Mouse (Mus musculus) CH12.LX (cell line): ENCODE results near the gene Iqch. TPM values are rescaled to one million over a fixed set of nuclear protein-coding genes. Genes with fewer than 3 reads are reported as not detected.
A peak's percentile ranks its signal among the peaks of the same experiment; 100 is the strongest.

Experiments
- DNase-seq: peaks from one replicate; pipeline ENCODE4 v3.0.0-alpha.2; 2013; ENCODE audit errors: extremely low read depth
- H3K27ac ChIP-seq: 2 replicates; pipeline ENCODE4 v1.5.1; 2012; ENCODE audit warnings: low read depth, mild to moderate bottlenecking, control low read depth, moderate library complexity; ENCODE audit not compliant: insufficient read depth
- H3K27me3 ChIP-seq: replicated peaks from 2 replicates; pipeline ENCODE3; 2012; ENCODE audit warnings: inconsistent platforms
- H3K36me3 ChIP-seq, 2 experiments: replicated peaks in 1 of 2; 2 replicates each; pipeline versions ENCODE3 to v1.6.1; 2012; ENCODE audit warnings: inconsistent platforms in 1 of 2, low read length in 1 of 2, mild to moderate bottlenecking in 1 of 2, mixed read lengths in 1 of 2, moderate library complexity in 1 of 2; ENCODE audit not compliant: control insufficient read depth in 1 of 2, insufficient read depth in 1 of 2
- H3K4me1 ChIP-seq, 2 experiments: 2 replicates each; pipeline ENCODE4 v1.6.1; 2012; ENCODE audit warnings: inconsistent platforms in 1 of 2, moderate library complexity in 1 of 2; ENCODE audit not compliant: insufficient read depth in 2 of 2, control insufficient read depth in 1 of 2
- H3K4me2 ChIP-seq: 2 replicates; pipeline ENCODE4 v1.6.1; 2012; ENCODE audit warnings: low read depth, mild to moderate bottlenecking, control low read depth; ENCODE audit not compliant: poor library complexity, insufficient read depth, severe bottlenecking
- H3K4me3 ChIP-seq, 3 experiments: fragments of 150-350 bp in 1 of 3; sonication (generic) in 1 of 3; replicated peaks in 1 of 3; 2 replicates each; pipeline versions ENCODE3 to v1.5.1; 2011 to 2012; ENCODE audit warnings: low read depth in 2 of 3, low read length in 2 of 3, mild to moderate bottlenecking in 2 of 3, moderate library complexity in 2 of 3, control low read depth in 1 of 3, improper control_type of control experiment in 1 of 3, inconsistent platforms in 1 of 3, mixed read lengths in 1 of 3; ENCODE audit not compliant: poor library complexity in 1 of 3
- H3K79me2 ChIP-seq: replicated peaks from 2 replicates; pipeline ENCODE4 v1.6.1; 2012; ENCODE audit warnings: mild to moderate bottlenecking, moderate library complexity; ENCODE audit not compliant: control insufficient read depth, poor library complexity, insufficient read depth, severe bottlenecking; ENCODE audit errors: extremely low read depth
- H3K9ac ChIP-seq: 2 replicates; pipeline ENCODE4 v1.6.1; 2012; ENCODE audit warnings: low read depth, mild to moderate bottlenecking, control low read depth, moderate library complexity; ENCODE audit not compliant: insufficient read depth
- H3K9me3 ChIP-seq: replicated peaks from 2 replicates; pipeline ENCODE3; 2012; ENCODE audit warnings: low read length, inconsistent platforms, mixed read lengths
- CHD1 ChIP-seq: IDR thresholded peaks from 2 replicates; pipeline ENCODE4 v1.6.1; 2012; ENCODE audit warnings: low read depth, low read length, improper control_type of control experiment, inconsistent platforms
- CHD2 ChIP-seq: IDR thresholded peaks from 2 replicates; pipeline ENCODE4 v1.6.1; 2011; ENCODE audit warnings: low read length, improper control_type of control experiment
- CTCF ChIP-seq, 2 experiments: IDR thresholded peaks in 1 of 2; conservative IDR thresholded peaks in 1 of 2; 2 replicates each; pipeline ENCODE4 v1.5.1; 2011 to 2012; ENCODE audit warnings: low read depth in 2 of 2, low read length in 2 of 2, improper control_type of control experiment in 1 of 2, inconsistent platforms in 1 of 2, mild to moderate bottlenecking in 1 of 2, moderate library complexity in 1 of 2
- ELF1 ChIP-seq: IDR thresholded peaks from 2 replicates; pipeline ENCODE4 v1.6.1; 2014; ENCODE audit warnings: low read depth, mild to moderate bottlenecking, inconsistent platforms, low read length, improper control_type of control experiment
- ETS1 ChIP-seq: conservative IDR thresholded peaks from 2 replicates; pipeline ENCODE4 v1.6.1; 2012; ENCODE audit warnings: low read depth, mild to moderate bottlenecking, inconsistent platforms, low read length, improper control_type of control experiment, moderate library complexity
- GABPA ChIP-seq: IDR thresholded peaks from 2 replicates; pipeline ENCODE4 v1.6.1; 2012; ENCODE audit warnings: low read depth, low read length, improper control_type of control experiment, inconsistent platforms; ENCODE audit not compliant: insufficient replicate concordance
- IRF4 ChIP-seq: IDR thresholded peaks from 2 replicates; pipeline ENCODE4 v1.6.1; 2014; ENCODE audit warnings: low read depth, mild to moderate bottlenecking, inconsistent platforms, low read length, improper control_type of control experiment
- JUN ChIP-seq: IDR thresholded peaks from 2 replicates; pipeline ENCODE4 v1.6.1; 2011; ENCODE audit warnings: low read depth, mild to moderate bottlenecking, low read length, improper control_type of control experiment, moderate library complexity; ENCODE audit not compliant: insufficient read depth
- JUND ChIP-seq: conservative IDR thresholded peaks from 2 replicates; pipeline ENCODE4 v1.6.1; 2011; ENCODE audit warnings: low read depth, low read length, improper control_type of control experiment
- MAFK ChIP-seq: IDR thresholded peaks from 2 replicates; pipeline ENCODE4 v1.6.1; 2011; ENCODE audit warnings: low read length, improper control_type of control experiment; ENCODE audit not compliant: insufficient replicate concordance
- MEF2A ChIP-seq: IDR thresholded peaks from 2 replicates; pipeline ENCODE4 v1.6.1; 2014; ENCODE audit warnings: low read depth, mild to moderate bottlenecking, inconsistent platforms, low read length, improper control_type of control experiment, borderline replicate concordance
- MXI1 ChIP-seq: IDR thresholded peaks from 2 replicates; pipeline ENCODE4 v1.6.1; 2011; ENCODE audit warnings: mild to moderate bottlenecking, low read depth, low read length, improper control_type of control experiment
- NELFE ChIP-seq: IDR thresholded peaks from 2 replicates; pipeline ENCODE4 v1.6.1; 2011; ENCODE audit warnings: low read depth, low read length, improper control_type of control experiment
- POLR2A ChIP-seq: IDR thresholded peaks from 2 replicates; pipeline ENCODE4 v1.6.1; 2011; ENCODE audit warnings: low read depth, mild to moderate bottlenecking, improper control_type of control experiment, low read length
- POLR2AphosphoS2 ChIP-seq: IDR thresholded peaks from 2 replicates; pipeline ENCODE4 v1.6.1; 2011; ENCODE audit warnings: low read depth, low read length, improper control_type of control experiment
- RAD21 ChIP-seq: IDR thresholded peaks from 2 replicates; pipeline ENCODE4 v1.6.1; 2011; ENCODE audit warnings: low read depth, mild to moderate bottlenecking, low read length, improper control_type of control experiment, moderate library complexity
- RCOR1 ChIP-seq: conservative IDR thresholded peaks from 2 replicates; pipeline ENCODE4 v1.6.1; 2012; ENCODE audit warnings: low read depth, mild to moderate bottlenecking, inconsistent platforms, low read length, improper control_type of control experiment
- SMC3 ChIP-seq: IDR thresholded peaks from 2 replicates; pipeline ENCODE4 v1.6.1; 2011; ENCODE audit warnings: low read depth, low read length, improper control_type of control experiment
- TBP ChIP-seq: conservative IDR thresholded peaks from 2 replicates; pipeline ENCODE4 v1.6.1; 2011; ENCODE audit warnings: low read depth, low read length, improper control_type of control experiment
- UBTF ChIP-seq: IDR thresholded peaks from 2 replicates; pipeline ENCODE4 v1.6.1; 2012; ENCODE audit warnings: low read depth, mild to moderate bottlenecking, inconsistent platforms, low read length, improper control_type of control experiment, moderate library complexity
- USF1 ChIP-seq: IDR thresholded peaks from 2 replicates; pipeline ENCODE4 v1.6.1; 2014; ENCODE audit warnings: low read depth, mild to moderate bottlenecking, inconsistent platforms, low read length, improper control_type of control experiment
- USF2 ChIP-seq: conservative IDR thresholded peaks from 2 replicates; pipeline ENCODE4 v1.6.1; 2011; ENCODE audit warnings: low read depth, low read length, improper control_type of control experiment
- ZC3H11A ChIP-seq: IDR thresholded peaks from 2 replicates; pipeline ENCODE4 v1.6.1; 2012; ENCODE audit warnings: low read depth, mild to moderate bottlenecking, inconsistent platforms, low read length, improper control_type of control experiment
- ZMIZ1 ChIP-seq: IDR thresholded peaks from 2 replicates; pipeline ENCODE4 v1.6.1; 2012; ENCODE audit warnings: low read depth, mild to moderate bottlenecking, inconsistent platforms, low read length, improper control_type of control experiment
- dilution Hi-C: fragments of 300-500 bp; cut with MboI; formaldehyde crosslinking; loops from 2 replicates; pipeline ENCODE4 v1.14.3; 2020; ENCODE audit warnings: low sequenced_read_pairs; ENCODE audit not compliant: extremely low pct_unique_long_range_greater_than_20kb, extremely low pct_ligation_motif_present
- in situ Hi-C: fragments of 300-500 bp; cut with MboI; formaldehyde crosslinking; loops from 3 replicates; pipeline ENCODE4 v1.14.3; 2019; ENCODE audit warnings: low sequenced_read_pairs, low pct_ligation_motif_present, low pct_unique_long_range_greater_than_20kb, mixed read lengths
- polyA plus RNA-seq: library from polyadenylated mRNA; unstranded; fragments of >175 nt; gene quantifications from 2 replicates; pipeline ENCODE4 v1.2.1, GENCODE M21; 2012; ENCODE audit warnings: low read depth; ENCODE audit not compliant: insufficient read length
- total RNA-seq, 2 experiments: library from RNA; depleted of rRNA; stranded (reverse); fragments of 300-350 nt in 1 of 2; fragments of >200 nt in 1 of 2; gene quantifications; 2 replicates each; pipeline ENCODE4 v1.2.3; 2012 to 2014

Iqch gene
- total and polyA plus RNA-seq, 3 experiments = 0.04 to 0.21 (median 0.15) TPM

DNA sequence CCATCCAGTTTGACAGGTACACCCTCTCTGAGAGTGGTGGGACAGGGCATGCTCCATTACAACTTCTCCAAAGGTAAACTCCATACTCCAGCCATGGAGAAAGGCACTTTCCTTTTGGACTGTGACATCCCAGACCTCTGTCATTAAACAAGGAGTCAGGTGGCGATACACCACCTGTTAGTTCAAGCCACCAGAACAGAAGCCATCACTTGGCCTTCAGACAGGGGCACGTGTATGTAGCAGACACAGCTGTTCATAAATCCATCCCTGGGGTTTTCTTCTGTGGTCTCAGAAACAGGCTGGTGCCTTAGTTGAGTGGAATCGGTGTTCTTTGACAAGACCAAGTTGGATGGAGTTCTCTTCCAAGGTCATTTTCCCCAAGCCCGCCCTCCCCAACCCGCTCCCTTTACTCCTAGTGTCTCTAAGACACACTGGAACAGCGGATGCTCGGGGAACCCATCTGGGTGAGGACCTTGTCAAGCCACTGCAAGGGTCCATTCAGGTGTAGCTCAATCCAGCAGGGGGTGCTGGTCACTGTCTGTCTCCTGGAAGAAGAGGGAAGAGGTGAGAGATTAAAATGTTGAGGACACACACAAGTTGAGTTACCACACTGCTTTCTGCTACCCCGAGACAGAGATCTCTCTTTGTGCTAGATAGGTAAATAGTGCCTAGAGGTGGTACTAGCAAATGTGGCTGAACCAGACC lies 47.7 kb upstream of the Iqch start:
- Histone ChIP-seq H3K4me2 (no peak overlapping the region), H3K27ac (no peak overlapping the region), H3K9ac (no peak overlapping the region), H3K27me3 (no peaks in the 10 kb centered on the region), H3K4me1 (peaks cover 6 to 23% of the 10 kb centered on the region in 2 experiments), H3K79me2 (no peaks in the 10 kb centered on the region), H3K36me3 (peaks cover 0 to 31% of the 10 kb centered on the region in 2 experiments), H3K9me3 (no peaks in the 10 kb centered on the region), H3K4me3 (no peak overlapping the region)
- in situ Hi-C loops = loop anchor here (5.0 kb wide), 1 partner anchor 192 kb away; no protein-coding TSS in a partner anchor
- TF ChIP-seq ELF1 (no peak), USF1 (no peak), GABPA (no peak), ZMIZ1 (no peak), TBP (no peak), SMC3 (peak; percentile 87), NELFE (no peak), MXI1 (no peak), JUN (no peak), RAD21 (peak; percentile 70), IRF4 (no peak), JUND (no peak), MAFK (no peak), UBTF (no peak), RCOR1 (no peak), ETS1 (no peak), POLR2A (no peak), CHD1 (no peak), ZC3H11A (peak; percentile 51; the same call in 1 of the 2 replicates), CHD2 (no peak), MEF2A (no peak), USF2 (no peak), POLR2AphosphoS2 (no peak), CTCF (conservative IDR thresholded peaks at IDR 0.05 in 1 of 2, IDR thresholded peaks at IDR 0.05 in 1 of 2; ENCODE audit: low read depth in 2 of 2, low read length in 2 of 2) (peak in 1 of 2 experiments; percentile 72; a peak in 2 of 4 replicates)
- dilution Hi-C loops = no loop called here
- DNase-seq = peak; percentile 44
